Mouse (Mus musculus) Patski (cell line): ENCODE data around the gene Jak1. TPM values are rescaled to one million over a fixed set of nuclear protein-coding genes. Genes with fewer than 3 reads are reported as not detected.
A peak's percentile ranks its signal among the peaks of the same experiment; 100 is the strongest.
"Not testable (repeated sequence)": the region's sequence is repeated elsewhere in the genome, so short reads cannot be mapped to it uniquely, and the experiment has no call there.

Source experiments
- ATAC-seq: fragments of 100-300 bp; one replicate; pipeline ENCODE4 v1.8.0; 2021
- CTCF ChIA-PET: fragments of 350-600 bp; sonication (Branson Sonifier 250); formaldehyde crosslinking; loops from one replicate; lab custom pipeline; 2022; ENCODE audit warnings: inconsistent platforms; lab: Charles Lee
- POLR2A ChIA-PET: fragments of 350-600 bp; sonication (Branson Sonifier 250); formaldehyde crosslinking; loops from one replicate; lab custom pipeline; 2022; ENCODE audit warnings: antibody characterized with exemption, inconsistent platforms; lab: Charles Lee
- DNase-seq: peaks from one replicate; pipeline ENCODE4 v3.0.0-alpha.2; 2011; ENCODE audit warnings: low read depth, low spot score
- H3K27me3 ChIP-seq: fragments of 371-371 bp; one replicate; pipeline ENCODE4 v1.5.1; 2021
- CTCF ChIP-seq: fragments of 100-300 bp; IDR thresholded peaks from one replicate; pipeline ENCODE4 v1.5.1; 2021
- in situ Hi-C: fragments of 300-500 bp; cut with MboI; formaldehyde crosslinking; loops from 3 replicates; pipeline ENCODE4 v1.11.1; 2018; ENCODE audit warnings: low pct_unique_long_range_greater_than_20kb, mixed read lengths
- polyA plus RNA-seq: library from polyadenylated mRNA; unstranded; gene quantifications from one replicate; pipeline ENCODE4 v1.2.3, GENCODE M21; 2021

Jak1 gene
- polyA plus RNA-seq, 1 experiment from 2014 or later: 115 TPM

DNA sequence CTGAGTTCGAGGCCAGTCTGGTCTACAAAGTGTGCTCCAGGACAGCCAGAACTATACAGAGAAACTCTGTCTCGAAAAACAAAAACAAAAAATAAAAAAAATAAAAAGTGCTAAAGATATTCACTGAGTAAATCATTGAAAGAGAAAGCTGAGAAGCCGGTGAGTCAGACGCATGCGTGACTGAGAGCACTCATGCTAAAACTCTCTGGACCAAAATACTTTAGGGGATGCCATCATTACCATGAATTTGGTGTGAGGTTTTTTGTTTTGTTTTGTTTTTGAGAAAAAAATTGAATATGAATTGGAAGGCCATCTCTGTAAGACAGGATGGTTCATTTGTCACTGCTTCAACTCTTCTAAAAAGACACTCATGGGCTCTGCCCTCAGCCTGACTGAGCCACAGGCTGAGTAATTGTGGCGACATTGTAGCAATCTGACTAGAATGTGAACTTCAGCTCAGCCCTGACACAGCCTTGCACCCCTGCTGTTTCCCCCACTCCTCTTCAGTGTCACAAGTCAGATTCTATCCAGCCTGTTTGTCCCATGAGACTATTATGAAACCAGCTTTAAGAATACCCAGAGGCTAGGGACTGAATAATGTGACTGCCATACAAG, 11.5 kb upstream of the Jak1 start:
- no peaks in the 10 kb centered on the region for H3K27me3 ChIP-seq
- DNase-seq: peak; percentile 59
- TF ChIP-seq CTCF: no peak
- ChIA-PET POLR2A (no interaction called here), CTCF (interaction anchor here (1.4 kb wide), 1 partner anchor 24 kb away, joined by 4 read pairs; no protein-coding TSS in a partner anchor)
- peak; percentile 76 for ATAC-seq
- in situ Hi-C loops: no loop called here

- H3K27me3 ChIP-seq: no peaks in the 10 kb centered on the region
- DNase-seq (no peak), ATAC-seq (no peak)
- ChIA-PET CTCF (interaction anchor here (1.4 to 1.5 kb wide), 2 partner anchors 23 to 92 kb away, joined by 4 read pairs; no protein-coding TSS in a partner anchor), POLR2A (interaction anchor here (1.4 kb wide), 1 partner anchor 10 kb away, joined by 3 read pairs; no protein-coding TSS in a partner anchor)
- in situ Hi-C loops: no loop called here
- no peak for TF ChIP-seq CTCF
Measured at GRCm38 (mm10) chr4:101275881-101276280, 10.8 kb upstream of the Jak1 start.

DNA sequence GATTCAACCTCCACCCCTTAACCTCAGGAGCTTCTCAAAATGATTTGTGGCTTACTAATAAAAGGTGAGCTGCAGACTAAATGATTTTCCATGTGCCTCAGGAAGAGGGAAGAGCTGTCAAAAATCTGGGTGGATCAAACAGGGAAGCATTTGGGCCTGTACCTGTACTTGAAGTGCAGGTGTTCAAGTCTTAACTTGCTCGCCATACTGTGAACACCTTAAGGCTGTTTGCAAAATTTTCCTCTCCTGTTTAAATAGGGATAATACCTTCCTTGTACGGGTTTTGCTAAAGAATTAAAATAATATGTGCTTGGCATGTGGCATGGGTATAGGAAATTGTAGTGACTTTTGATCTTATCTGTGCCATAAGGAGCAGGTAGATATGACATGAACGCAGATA, 5.7 kb upstream of the Jak1 start:
- ChIA-PET POLR2A (no interaction called here), CTCF (interaction anchor here (0.9 to 2.0 kb wide), 2 partner anchors 16 to 41 kb away, joined by 3 to 4 read pairs; no protein-coding TSS in a partner anchor)
- DNase-seq (no peak), ATAC-seq (no peak)
- no peaks in the 10 kb centered on the region for H3K27me3 ChIP-seq
- TF ChIP-seq CTCF: no peak
- in situ Hi-C loops: no loop called here

GRCm38 (mm10) chr4:101268506-101268905, 3.4 kb upstream of the Jak1 start:
- POLR2A ChIA-PET, ATAC-seq, CTCF ChIA-PET, H3K27me3 ChIP-seq, DNase-seq, in situ Hi-C loops: not testable (repeated sequence)

- POLR2A ChIA-PET: interaction anchor here (1.1 kb wide), 1 partner anchor 10 kb away, joined by 3 read pairs; no protein-coding TSS in a partner anchor
- ATAC-seq (no peak), DNase-seq (no peak)
- H3K27me3 ChIP-seq: no peaks in the 10 kb centered on the region
- in situ Hi-C loops: no loop called here
- TF ChIP-seq CTCF: no peak
- CTCF ChIA-PET: no interaction called here
Measured at GRCm38 (mm10) chr4:101265523-101265922, 441 bp upstream of the Jak1 start.

- ATAC-seq (peak; percentile 7), DNase-seq (no peak)
- no peaks in the 10 kb centered on the region for H3K27me3 ChIP-seq
- no peak for TF ChIP-seq CTCF
- ChIA-PET POLR2A (interaction anchor here (0.8 to 1.2 kb wide), 3 partner anchors 9 to 93 kb away, joined by 3 to 4 read pairs (median 3); no protein-coding TSS in a partner anchor), CTCF (no interaction called here)
- in situ Hi-C loops: no loop called here
Measured at GRCm38 (mm10) chr4:101263968-101264740, 928 bp downstream of the Jak1 start.

- DNase-seq (no peak), ATAC-seq (no peak)
- ChIA-PET CTCF (no interaction called here), POLR2A (interaction anchor here (0.5 to 1.1 kb wide), 2 partner anchors 54 to 58 kb away, joined by 3 read pairs; no protein-coding TSS in a partner anchor)
- in situ Hi-C loops: no loop called here
- no peaks in the 10 kb centered on the region for H3K27me3 ChIP-seq
- TF ChIP-seq CTCF: no peak
Measured at GRCm38 (mm10) chr4:101261596-101261995, 3.5 kb downstream of the Jak1 start.

- no peak for DNase-seq
- ChIA-PET CTCF (no interaction called here), POLR2A (interaction anchor here (0.5 kb wide), 1 partner anchor 55 kb away, joined by 3 read pairs; no protein-coding TSS in a partner anchor)
- ATAC-seq: no peak
- in situ Hi-C loops: no loop called here
- H3K27me3 ChIP-seq: no peaks in the 10 kb centered on the region
- TF ChIP-seq CTCF: no peak
Measured at GRCm38 (mm10) chr4:101260744-101261291, 4.3 kb downstream of the Jak1 start.

- no peak for TF ChIP-seq CTCF
- CTCF ChIA-PET: interaction anchor here (1.2 kb wide), 1 partner anchor 93 kb away, joined by 3 read pairs; no protein-coding TSS in a partner anchor
- ATAC-seq: no peak
Measured at GRCm38 (mm10) chr4:101256526-101257210, 8.4 kb downstream of the Jak1 start.

More at GRCm38 (mm10) chr4:101256526-101257210, 8.4 kb downstream of the Jak1 start:
- POLR2A ChIA-PET: interaction anchor here (0.6 kb wide), 1 partner anchor 45 kb away, joined by 4 read pairs; no protein-coding TSS in a partner anchor
- in situ Hi-C loops: no loop called here
- DNase-seq: no peak
- no peaks in the 10 kb centered on the region for H3K27me3 ChIP-seq
